Mouse (Mus musculus): ENCODE measurements at regions not wholly inside any gene's neighbourhood (a gene's known extent, or its start where the extent isn't known, plus 50 kb on each side); places are given as distances from the start of the nearest gene placed in this dataset.

DNA sequence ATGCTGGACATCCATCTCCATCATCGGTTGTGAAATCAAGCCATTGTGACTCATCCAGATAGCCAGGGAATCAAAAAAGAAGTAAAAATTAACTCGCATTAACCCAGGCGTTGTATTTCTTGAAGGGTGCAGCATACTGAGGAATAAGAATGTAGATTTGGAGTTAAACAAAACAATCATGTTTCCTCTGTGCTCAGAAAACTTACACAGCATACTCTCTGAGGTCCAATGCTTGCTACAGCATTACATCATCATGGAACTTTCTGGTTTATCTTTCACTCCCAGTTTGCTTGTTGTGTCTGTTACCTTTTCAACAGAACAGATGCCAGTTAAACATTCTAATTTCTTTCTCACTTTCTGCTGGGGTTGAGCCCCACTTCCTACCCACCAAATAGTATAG is 173.1 kb upstream of the Pkn2 start:
- TF ChIP-seq CTCF (IDR thresholded peaks at IDR 0.05; ENCODE audit: borderline replicate concordance, insufficient read depth, low read length) (no peak), POLR2A (IDR thresholded peaks at IDR 0.05; ENCODE audit: low read depth, low read length) (no peak)
